Mouse (Mus musculus) cerebral cortex, adult 2 months (tissue): ENCODE results near the gene Kcnq2.

ENCODE experiments used
- whole genome bisulfite sequencing: fragments of 180-500 bp; shearing (Covaris S2); methylation state at CpG from one replicate; pipeline ENCODE4 v1.1.7; 2018; 5-methylcytosine and 5-hydroxymethylcytosine counted together

Gene Kcnq2

GRCm38 (mm10) chr2:181147546-181148317 lies 12.6 kb upstream of the Kcnq2 start:
- 4% methylated on average over 51 of the region's 61 CpGs for WGBS

GRCm38 (mm10) chr2:181146976-181147545 lies 12.0 kb upstream of the Kcnq2 start:
- 37% methylated on average over 4 of the region's 4 CpGs for WGBS

GRCm38 (mm10) chr2:181144675-181145074 lies 9.6 kb upstream of the Kcnq2 start:
- 79% methylated on average over 2 of the region's 2 CpGs for WGBS

- 38% methylated on average over 2 of the region's 2 CpGs for WGBS
Observed at GRCm38 (mm10) chr2:181143509-181144276, 8.6 kb upstream of the Kcnq2 start.

- 24% methylated on average over 8 of the region's 8 CpGs for WGBS
Observed at GRCm38 (mm10) chr2:181142703-181143135, 7.6 kb upstream of the Kcnq2 start.

- WGBS: 38% methylated on average over 5 of the region's 5 CpGs
Observed at GRCm38 (mm10) chr2:181139641-181140193, 4.6 kb upstream of the Kcnq2 start.

- WGBS: 25% methylated on average over 6 of the region's 6 CpGs
Observed at GRCm38 (mm10) chr2:181136934-181137333, 1.8 kb upstream of the Kcnq2 start.

- WGBS: 8% methylated on average over 4 of the region's 4 CpGs
Observed at GRCm38 (mm10) chr2:181135446-181135818, 332 bp upstream of the Kcnq2 start.

- 4% methylated on average over 22 of the region's 22 CpGs for WGBS
Observed at GRCm38 (mm10) chr2:181133837-181134590, 1.1 kb downstream of the Kcnq2 start.

GRCm38 (mm10) chr2:181130245-181130644 lies 4.9 kb downstream of the Kcnq2 start:
- WGBS: 38% methylated on average over 4 of the region's 4 CpGs

- WGBS: 34% methylated on average over 4 of the region's 4 CpGs
Observed at GRCm38 (mm10) chr2:181128963-181129362, 6.1 kb downstream of the Kcnq2 start.

GRCm38 (mm10) chr2:181127786-181128185 lies 7.3 kb downstream of the Kcnq2 start:
- WGBS: 43% methylated on average over 3 of the region's 3 CpGs

- 47% methylated on average over 7 of the region's 7 CpGs for WGBS
Observed at GRCm38 (mm10) chr2:181125726-181126455, 9.2 kb downstream of the Kcnq2 start.

GRCm38 (mm10) chr2:181120922-181121449 lies 14.1 kb downstream of the Kcnq2 start:
- 46% methylated on average over 4 of the region's 4 CpGs for WGBS

GRCm38 (mm10) chr2:181119952-181120351 lies 15.1 kb downstream of the Kcnq2 start:
- 26% methylated on average over 10 of the region's 10 CpGs for WGBS

GRCm38 (mm10) chr2:181116436-181116835 lies 18.7 kb downstream of the Kcnq2 start:
- 63% methylated on average over 5 of the region's 5 CpGs for WGBS

GRCm38 (mm10) chr2:181115367-181115766 lies 19.7 kb downstream of the Kcnq2 start:
- WGBS: 78% methylated on average over 3 of the region's 3 CpGs

GRCm38 (mm10) chr2:181113762-181114361 lies 21.2 kb downstream of the Kcnq2 start:
- 56% methylated on average over 8 of the region's 8 CpGs for WGBS

GRCm38 (mm10) chr2:181111665-181112064 lies 23.4 kb downstream of the Kcnq2 start:
- WGBS: 78% methylated on average over 1 of the region's 1 CpGs

GRCm38 (mm10) chr2:181104111-181104510 lies 31.0 kb downstream of the Kcnq2 start:
- WGBS: 35% methylated on average over 2 of the region's 2 CpGs
